9 mouse cellular contexts compared by ENCODE assay signal in genomic region chr1:134368777-134369337, GRCm38 (mm10). TPM values are rescaled to one million over a fixed set of nuclear protein-coding genes. Genes with fewer than 3 reads are reported as not detected.
DNase-seq lines count a peak whose midpoint lies in the region; ATAC-seq and TF ChIP-seq lines count a peak whose summit lies in the region.
"Had no signal": no experiment of that assay in that cellular context is flagged by ENCODE, and none has a peak within 500 bp of the region (broad histone marks: within the 10 kb centered on the region; RNA-seq: fewer than 3 reads in every experiment).

No protein-coding gene starts in this region.

- no peak overlapping the region for H3K4me3 ChIP-seq in liver, adult 2 months (ENCODE audit: insufficient read depth, low read depth, low read length)
- H3K4me3 ChIP-seq in liver, embryonic 12.5 days, result no peak overlapping the region
- H3K4me3 ChIP-seq in hindbrain, postnatal 0 days (ENCODE audit: low read length), result no peak overlapping the region
- no peak overlapping the region for H3K4me3 ChIP-seq in lung, embryonic 14.5 days (ENCODE audit: low read depth, low read length)

- H3K9ac ChIP-seq in liver, adult 2 months (ENCODE audit: low read depth, low read length), result no peak overlapping the region
- H3K9ac ChIP-seq in liver, embryonic 12.5 days, result no peak overlapping the region
- H3K9ac ChIP-seq in hindbrain, postnatal 0 days (replicated peaks; ENCODE audit: low read length), result no peak overlapping the region
- no peak overlapping the region for H3K9ac ChIP-seq in lung, embryonic 14.5 days

- no peaks in the 10 kb centered on the region for H3K27me3 ChIP-seq in liver, adult 2 months (ENCODE audit: control insufficient read depth, insufficient read depth, low read length)
- H3K27me3 ChIP-seq in liver, embryonic 12.5 days (replicated peaks), result no peaks in the 10 kb centered on the region
- H3K27me3 ChIP-seq in hindbrain, postnatal 0 days (ENCODE audit: insufficient read depth, low read length), result no peaks in the 10 kb centered on the region
- no peaks in the 10 kb centered on the region for H3K27me3 ChIP-seq in lung, embryonic 14.5 days (ENCODE audit: insufficient read depth, low read length)

- no peak overlapping the region for H3K4me2 ChIP-seq in liver, embryonic 12.5 days
- H3K4me2 ChIP-seq in hindbrain, postnatal 0 days (ENCODE audit: low read depth, low read length), result no peak overlapping the region
- no peak overlapping the region for H3K4me2 ChIP-seq in lung, embryonic 14.5 days

- no peak for TF ChIP-seq POLR2A in liver, adult 2 months (IDR thresholded peaks at IDR 0.05; ENCODE audit: extremely low read depth, insufficient read depth, low read length)

- peaks cover 8% of the 10 kb centered on the region for H3K9me3 ChIP-seq in liver, embryonic 12.5 days (replicated peaks)
- H3K9me3 ChIP-seq in hindbrain, postnatal 0 days (ENCODE audit: low read length), result no peaks in the 10 kb centered on the region
- no peaks in the 10 kb centered on the region for H3K9me3 ChIP-seq in lung, embryonic 14.5 days (ENCODE audit: low read depth, low read length)

- no peaks in the 10 kb centered on the region for H3K36me3 ChIP-seq in liver, adult 2 months (ENCODE audit: control insufficient read depth, insufficient read depth, low read length)
- H3K36me3 ChIP-seq in liver, embryonic 12.5 days, result no peaks in the 10 kb centered on the region
- no peaks in the 10 kb centered on the region for H3K36me3 ChIP-seq in hindbrain, postnatal 0 days (ENCODE audit: insufficient read depth, low read length)
- no peaks in the 10 kb centered on the region for H3K36me3 ChIP-seq in lung, embryonic 14.5 days (ENCODE audit: insufficient read depth)

- DNase-seq in liver, adult 2 months (ENCODE audit: extremely low read depth, low read depth, low spot score), result peak; percentile 47
- peak; percentile 79 for DNase-seq in adipocyte (ENCODE audit: low spot score)
- DNase-seq in embryo, embryonic 10 days (ENCODE audit: low spot score), result peak; percentile 66
- peak; percentile 75 for DNase-seq in hindbrain, postnatal 0 days (ENCODE audit: low spot score)
- peak; percentile 88 for DNase-seq in lung, embryonic 14.5 days
- peak; percentile 77 for DNase-seq in right cerebral cortex, postnatal 4 days

- TF ChIP-seq CTCF in liver, adult 2 months (IDR thresholded peaks at IDR 0.05; ENCODE audit: low read depth, low read length), result peak; percentile 38
- TF ChIP-seq CTCF in hindbrain, postnatal 0 days (IDR thresholded peaks at IDR 0.05; ENCODE audit: low read depth), result peak; percentile 69
- TF ChIP-seq CTCF in lung, embryonic 14.5 days (IDR thresholded peaks at IDR 0.05; ENCODE audit: low read depth), result peak; percentile 65

- no peaks in the 10 kb centered on the region for H3K79me2 ChIP-seq in liver, adult 2 months (ENCODE audit: control insufficient read depth, insufficient read depth, low read length)

- no peak for ATAC-seq in liver, embryonic 12.5 days
- peak; percentile 47; the same call in 1 of the 2 replicates for ATAC-seq in hindbrain, postnatal 0 days
- no peak for ATAC-seq in lung, embryonic 14.5 days (ENCODE audit: insufficient read depth)
- ATAC-seq in megakaryocyte-erythroid progenitor cell, adult 5-6 weeks (replicated peaks; ENCODE audit: low FRiP score, low TSS enrichment, poor library complexity, severe bottlenecking), result no peak

- no peak overlapping the region for H3K27ac ChIP-seq in liver, adult 2 months (replicated peaks; ENCODE audit: insufficient read depth, low read depth, low read length)
- H3K27ac ChIP-seq in liver, embryonic 12.5 days, result no peak overlapping the region
- no peak overlapping the region for H3K27ac ChIP-seq in hindbrain, postnatal 0 days
- H3K27ac ChIP-seq in lung, embryonic 14.5 days (ENCODE audit: low read depth), result no peak overlapping the region

- WGBS in liver, adult 2 months, result 56% methylated on average over 9 of the region's 9 CpGs
- WGBS in liver, embryonic 12.5 days (ENCODE audit: insufficient replicate concordance), result 41% methylated on average over 9 of the region's 9 CpGs
- WGBS in hindbrain, postnatal 0 days, result 61% methylated on average over 9 of the region's 9 CpGs
- 49% methylated on average over 9 of the region's 9 CpGs for WGBS in lung, embryonic 14.5 days

- no peaks in the 10 kb centered on the region for H3K4me1 ChIP-seq in liver, adult 2 months (ENCODE audit: control insufficient read depth, insufficient read depth, low read length)
- H3K4me1 ChIP-seq in liver, embryonic 12.5 days, result no peaks in the 10 kb centered on the region
- no peaks in the 10 kb centered on the region for H3K4me1 ChIP-seq in hindbrain, postnatal 0 days (ENCODE audit: insufficient read depth, low read length)
- H3K4me1 ChIP-seq in lung, embryonic 14.5 days (ENCODE audit: insufficient read depth), result no peaks in the 10 kb centered on the region

RNA-seq across cellular contexts. Expression of gene Tmem183a, which starts 7.1 kb away (rescaled TPM):
- total RNA-seq in liver, adult 2 months (2014; rRNA removed), result 152 and 153 TPM in 2 replicates
- 130 and 152 TPM in 2 replicates for polyA plus RNA-seq in liver, adult 2 months (2012; rRNA removed)
- polyA plus RNA-seq in liver, embryonic 12.5 days (2016; fragmentation: Nextera tagmentation; extraction: Ambion mirVana), result 62.9 and 69.7 TPM in 2 replicates
- 189 and 200 TPM in 2 replicates for total RNA-seq in hindbrain, postnatal 0 days (2014; rRNA removed)
- 100 and 106 TPM in 2 replicates for polyA plus RNA-seq in hindbrain, postnatal 0 days (2015; fragmentation: Nextera tagmentation; extraction: Ambion mirVana)
- 106 TPM in 2 replicates for polyA plus RNA-seq in lung, embryonic 14.5 days (2014; fragmentation: Nextera tagmentation; extraction: Ambion mirVana)
- total RNA-seq in megakaryocyte-erythroid progenitor cell, adult 5-6 weeks (2014; fragmentation: Nextera tagmentation), result 48.8 and 72.3 TPM in 2 replicates
- 51.4 and 57.0 TPM in 2 replicates for total RNA-seq in megakaryocyte-erythroid progenitor cell, adult 5-6 weeks (2017)

RNA-seq across cellular contexts. Expression of gene 4933406M09Rik, which starts 16.9 kb away (rescaled TPM):
- not detected in 2 replicates for total RNA-seq in liver, adult 2 months (2014; rRNA removed)
- not detected in 2 replicates for polyA plus RNA-seq in liver, adult 2 months (2012; rRNA removed)
- polyA plus RNA-seq in liver, embryonic 12.5 days (2016; fragmentation: Nextera tagmentation; extraction: Ambion mirVana), result not detected in 2 replicates
- total RNA-seq in hindbrain, postnatal 0 days (2014; rRNA removed), result not detected in 2 replicates
- not detected in 2 replicates for polyA plus RNA-seq in hindbrain, postnatal 0 days (2015; fragmentation: Nextera tagmentation; extraction: Ambion mirVana)
- polyA plus RNA-seq in lung, embryonic 14.5 days (2014; fragmentation: Nextera tagmentation; extraction: Ambion mirVana), result not detected in 2 replicates
- total RNA-seq in megakaryocyte-erythroid progenitor cell, adult 5-6 weeks (2014; fragmentation: Nextera tagmentation), result not detected in 2 replicates
- total RNA-seq in megakaryocyte-erythroid progenitor cell, adult 5-6 weeks (2017), result not detected in 2 replicates
- polyA plus RNA-seq: gonadal fat pad, adult 2 months had no signal

RNA-seq across cellular contexts. Expression of gene Ppfia4, which starts 36.1 kb away (rescaled TPM):
- total RNA-seq in liver, adult 2 months (2014; rRNA removed), result 0.46 and 0.67 TPM in 2 replicates
- polyA plus RNA-seq in liver, adult 2 months (2012; rRNA removed), result 0.78 and 1.4 TPM in 2 replicates
- polyA plus RNA-seq in liver, embryonic 12.5 days (2016; fragmentation: Nextera tagmentation; extraction: Ambion mirVana), result 1.5 TPM in 2 replicates
- total RNA-seq in hindbrain, postnatal 0 days (2014; rRNA removed), result 42.7 and 46.5 TPM in 2 replicates
- 30.6 and 31.6 TPM in 2 replicates for polyA plus RNA-seq in hindbrain, postnatal 0 days (2015; fragmentation: Nextera tagmentation; extraction: Ambion mirVana)
- polyA plus RNA-seq in lung, embryonic 14.5 days (2014; fragmentation: Nextera tagmentation; extraction: Ambion mirVana), result 2.4 and 2.6 TPM in 2 replicates
- total RNA-seq in megakaryocyte-erythroid progenitor cell, adult 5-6 weeks (2014; fragmentation: Nextera tagmentation), result 0.32 and 1.1 TPM in 2 replicates
- 1.1 and 1.6 TPM in 2 replicates for total RNA-seq in megakaryocyte-erythroid progenitor cell, adult 5-6 weeks (2017)

RNA-seq across cellular contexts. Expression of gene Cyb5r1, which starts 36.5 kb away (rescaled TPM):
- 4.5 and 4.7 TPM in 2 replicates for total RNA-seq in liver, adult 2 months (2014; rRNA removed)
- polyA plus RNA-seq in liver, adult 2 months (2012; rRNA removed), result 8.3 and 16.3 TPM in 2 replicates
- polyA plus RNA-seq in liver, embryonic 12.5 days (2016; fragmentation: Nextera tagmentation; extraction: Ambion mirVana), result 23.0 and 24.8 TPM in 2 replicates
- 5.6 and 10.8 TPM in 2 replicates for total RNA-seq in hindbrain, postnatal 0 days (2014; rRNA removed)
- polyA plus RNA-seq in hindbrain, postnatal 0 days (2015; fragmentation: Nextera tagmentation; extraction: Ambion mirVana), result 11.2 and 11.3 TPM in 2 replicates
- 33.9 and 37.8 TPM in 2 replicates for polyA plus RNA-seq in lung, embryonic 14.5 days (2014; fragmentation: Nextera tagmentation; extraction: Ambion mirVana)
- 33.0 and 38.9 TPM in 2 replicates for total RNA-seq in megakaryocyte-erythroid progenitor cell, adult 5-6 weeks (2014; fragmentation: Nextera tagmentation)
- 16.3 and 24.8 TPM in 2 replicates for total RNA-seq in megakaryocyte-erythroid progenitor cell, adult 5-6 weeks (2017)

RNA-seq across cellular contexts. Expression of gene Adipor1, which starts 46.3 kb away (rescaled TPM):
- 71.5 and 81.2 TPM in 2 replicates for total RNA-seq in liver, adult 2 months (2014; rRNA removed)
- polyA plus RNA-seq in liver, adult 2 months (2012; rRNA removed), result 92.7 and 105 TPM in 2 replicates
- 113 and 114 TPM in 2 replicates for polyA plus RNA-seq in liver, embryonic 12.5 days (2016; fragmentation: Nextera tagmentation; extraction: Ambion mirVana)
- total RNA-seq in hindbrain, postnatal 0 days (2014; rRNA removed), result 115 and 120 TPM in 2 replicates
- polyA plus RNA-seq in hindbrain, postnatal 0 days (2015; fragmentation: Nextera tagmentation; extraction: Ambion mirVana), result 79.7 and 81.2 TPM in 2 replicates
- polyA plus RNA-seq in lung, embryonic 14.5 days (2014; fragmentation: Nextera tagmentation; extraction: Ambion mirVana), result 83.9 and 86.8 TPM in 2 replicates
- total RNA-seq in megakaryocyte-erythroid progenitor cell, adult 5-6 weeks (2014; fragmentation: Nextera tagmentation), result 42.2 and 56.1 TPM in 2 replicates
- 33.3 and 37.5 TPM in 2 replicates for total RNA-seq in megakaryocyte-erythroid progenitor cell, adult 5-6 weeks (2017)
